21 mouse cellular contexts compared by ENCODE assay signal in genomic region chr7:133725571-133725970, GRCm38 (mm10). TPM values are rescaled to one million over a fixed set of nuclear protein-coding genes. Genes with fewer than 3 reads are reported as not detected.
DNase-seq lines count a peak whose midpoint lies in the region; ATAC-seq and TF ChIP-seq lines count a peak whose summit lies in the region.
"Had no signal": no experiment of that assay in that cellular context is flagged by ENCODE, and none has a peak within 500 bp of the region (broad histone marks: within the 10 kb centered on the region; RNA-seq: fewer than 3 reads in every experiment).

No protein-coding gene starts in this region.

- intact Hi-C loops in gastrocnemius, adult 2 months (cut with DNase I): no loop called here

- H3K4me1 ChIP-seq in liver, postnatal 0 days (ENCODE audit: insufficient read depth): no peaks in the 10 kb centered on the region
- H3K4me1 ChIP-seq in liver, embryonic 12.5 days: peaks cover under 1% of the 10 kb centered on the region; the same call in 1 of the 2 replicates
- H3K4me1 ChIP-seq in lung, embryonic 16.5 days (replicated peaks; ENCODE audit: control insufficient read depth, insufficient read depth, low read length): no peaks in the 10 kb centered on the region
- H3K4me1 ChIP-seq: embryonic facial prominence, embryonic 15.5 days; neural tube, embryonic 13.5 days had no signal

- no peaks in the 10 kb centered on the region for H3K27me3 ChIP-seq in liver, postnatal 0 days (ENCODE audit: insufficient read depth, low read length)
- H3K27me3 ChIP-seq in liver, embryonic 12.5 days (replicated peaks): no peaks in the 10 kb centered on the region
- no peaks in the 10 kb centered on the region for H3K27me3 ChIP-seq in lung, embryonic 16.5 days (ENCODE audit: control insufficient read depth, insufficient read depth, low read depth, low read length)
- H3K27me3 ChIP-seq: embryonic facial prominence, embryonic 15.5 days; limb, embryonic 13.5 days; neural tube, embryonic 13.5 days had no signal

- no peaks in the 10 kb centered on the region for H3K9me3 ChIP-seq in liver, postnatal 0 days (ENCODE audit: low read length)
- H3K9me3 ChIP-seq in liver, embryonic 12.5 days (replicated peaks): no peaks in the 10 kb centered on the region
- no peaks in the 10 kb centered on the region for H3K9me3 ChIP-seq in lung, embryonic 16.5 days (ENCODE audit: control insufficient read depth, low read length)
- H3K9me3 ChIP-seq: embryonic facial prominence, embryonic 15.5 days; limb, embryonic 13.5 days; neural tube, embryonic 13.5 days had no signal

- H3K4me3 ChIP-seq in gastrocnemius, adult 2 months: no peak overlapping the region
- no peak overlapping the region for H3K4me3 ChIP-seq in liver, postnatal 0 days (ENCODE audit: low read depth, low read length)
- H3K4me3 ChIP-seq in liver, embryonic 12.5 days: no peak overlapping the region
- H3K4me3 ChIP-seq in lung, embryonic 16.5 days (ENCODE audit: low read length): no peak overlapping the region
- H3K4me3 ChIP-seq: embryonic facial prominence, embryonic 15.5 days; limb, embryonic 13.5 days; neural tube, embryonic 13.5 days had no signal

- H3K9ac ChIP-seq in liver, postnatal 0 days (replicated peaks): no peak overlapping the region
- no peak overlapping the region for H3K9ac ChIP-seq in liver, embryonic 12.5 days
- no peak overlapping the region for H3K9ac ChIP-seq in lung, embryonic 16.5 days (ENCODE audit: low read length)
- H3K9ac ChIP-seq: embryonic facial prominence, embryonic 15.5 days; limb, embryonic 13.5 days; neural tube, embryonic 13.5 days had no signal

- H3K27ac ChIP-seq in gastrocnemius, adult 2 months: peak overlapping the region; percentile 65
- H3K27ac ChIP-seq in liver, postnatal 0 days (ENCODE audit: low read depth): no peak overlapping the region
- H3K27ac ChIP-seq in liver, embryonic 12.5 days: no peak overlapping the region
- H3K27ac ChIP-seq in lung, embryonic 16.5 days (ENCODE audit: low read length): no peak overlapping the region
- H3K27ac ChIP-seq: embryonic facial prominence, embryonic 15.5 days; limb, embryonic 13.5 days; neural tube, embryonic 13.5 days had no signal

- ATAC-seq in liver, postnatal 0 days: 0 out of 2 replicates have a peak, but pooled peaks have one; percentile 36
- no peak for ATAC-seq in liver, embryonic 12.5 days
- ATAC-seq in lung, embryonic 16.5 days (ENCODE audit: low read depth): peak; percentile 88
- no peak for ATAC-seq in erythroid progenitor cell, adult 5-6 weeks (replicated peaks; ENCODE audit: low FRiP score, poor library complexity, severe bottlenecking)
- ATAC-seq: inflammation-experienced regulatory T-cells, adult 6 months had no signal

- TF ChIP-seq CTCF in gastrocnemius, adult 2 months (IDR thresholded peaks at IDR 0.05): no peak
- TF ChIP-seq CTCF in liver, postnatal 0 days (IDR thresholded peaks at IDR 0.05; ENCODE audit: low read depth): no peak

- H3K36me3 ChIP-seq in liver, postnatal 0 days (replicated peaks; ENCODE audit: insufficient read depth, low read length): peaks cover 25% of the 10 kb centered on the region
- H3K36me3 ChIP-seq in liver, embryonic 12.5 days: peaks cover 47% of the 10 kb centered on the region
- peaks cover 14% of the 10 kb centered on the region for H3K36me3 ChIP-seq in lung, embryonic 16.5 days (ENCODE audit: control insufficient read depth, insufficient read depth, low read length)

- peak; percentile 74 for DNase-seq in gastrocnemius, adult 2 months
- no peak for DNase-seq in gastrocnemius, adult 18-20 months (ENCODE audit: low spot score)
- no peak for DNase-seq in liver, postnatal 0 days
- peak; percentile 44 for DNase-seq in yolk sac, embryonic 10.5 days (ENCODE audit: low spot score)
- no peak for DNase-seq in thymus, postnatal 25 days
- DNase-seq: cerebellum, adult 9-11 months; kidney, adult 9 months; kidney, postnatal 36 days had no signal

- H3K4me2 ChIP-seq in liver, postnatal 0 days (ENCODE audit: low read depth, low read length): no peak overlapping the region
- H3K4me2 ChIP-seq in liver, embryonic 12.5 days: no peak overlapping the region
- no peak overlapping the region for H3K4me2 ChIP-seq in lung, embryonic 16.5 days (ENCODE audit: low read depth, low read length)
- H3K4me2 ChIP-seq: embryonic facial prominence, embryonic 15.5 days; limb, embryonic 13.5 days; neural tube, embryonic 13.5 days had no signal

- WGBS in liver, postnatal 0 days (ENCODE audit: insufficient replicate concordance): 75% methylated on average over 10 of the region's 10 CpGs
- WGBS in liver, embryonic 12.5 days (ENCODE audit: insufficient replicate concordance): 82% methylated on average over 10 of the region's 10 CpGs
- 72% methylated on average over 10 of the region's 10 CpGs for WGBS in lung, embryonic 16.5 days

- no peak for TF ChIP-seq EP300 in liver, postnatal 0 days (IDR thresholded peaks at IDR 0.05; ENCODE audit: low read depth)

RNA-seq across cellular contexts. Expression of gene Uros, which starts 15.7 kb away (rescaled TPM):
- total RNA-seq in gastrocnemius, adult 2 months (2021): 10 to 100 TPM; 14.2 to 17.0 TPM
- total RNA-seq in gastrocnemius, adult 18-20 months (2021): 10 to 100 TPM; 12.4 to 14.4 TPM
- 51.9 and 56.1 TPM in 2 replicates for polyA plus RNA-seq in liver, postnatal 0 days (2015; fragmentation: Nextera tagmentation; extraction: Ambion mirVana)
- 180 and 189 TPM in 2 replicates for polyA plus RNA-seq in liver, embryonic 12.5 days (2016; fragmentation: Nextera tagmentation; extraction: Ambion mirVana)
- polyA plus RNA-seq in lung, embryonic 16.5 days (2015; fragmentation: Nextera tagmentation; extraction: Ambion mirVana): 25.9 and 30.7 TPM in 2 replicates
- 390 and 410 TPM in 2 replicates for total RNA-seq in erythroid progenitor cell, adult 5-6 weeks (2015; ENCODE audit: low replicate concordance)
- total RNA-seq in erythroid progenitor cell, adult 5-6 weeks (2017; ENCODE audit: low replicate concordance): 315 and 333 TPM in 2 replicates

RNA-seq across cellular contexts. Expression of gene Bccip, which starts 16.4 kb away (rescaled TPM):
- 10 to 100 TPM; 80.2 to 81.9 TPM for total RNA-seq in gastrocnemius, adult 2 months (2021)
- 10 to 100 TPM; 81.4 to 84.1 TPM for total RNA-seq in gastrocnemius, adult 18-20 months (2021)
- 68.7 and 70.3 TPM in 2 replicates for polyA plus RNA-seq in liver, postnatal 0 days (2015; fragmentation: Nextera tagmentation; extraction: Ambion mirVana)
- polyA plus RNA-seq in liver, embryonic 12.5 days (2016; fragmentation: Nextera tagmentation; extraction: Ambion mirVana): 132 and 135 TPM in 2 replicates
- 147 and 151 TPM in 2 replicates for polyA plus RNA-seq in lung, embryonic 16.5 days (2015; fragmentation: Nextera tagmentation; extraction: Ambion mirVana)
- 36.0 and 87.6 TPM in 2 replicates for total RNA-seq in erythroid progenitor cell, adult 5-6 weeks (2015; ENCODE audit: low replicate concordance)
- 39.5 and 56.6 TPM in 2 replicates for total RNA-seq in erythroid progenitor cell, adult 5-6 weeks (2017; ENCODE audit: low replicate concordance)

RNA-seq across cellular contexts. Expression of gene Mmp21, which starts 45.7 kb away (rescaled TPM):
- total RNA-seq in gastrocnemius, adult 2 months (2021): not detected
- total RNA-seq in gastrocnemius, adult 18-20 months (2021): not detected
- 0.11 TPM in 1 of 2 replicates, not detected in the other for polyA plus RNA-seq in liver, postnatal 0 days (2015; fragmentation: Nextera tagmentation; extraction: Ambion mirVana)
- polyA plus RNA-seq in liver, embryonic 12.5 days (2016; fragmentation: Nextera tagmentation; extraction: Ambion mirVana): not detected in 2 replicates
- polyA plus RNA-seq in lung, embryonic 16.5 days (2015; fragmentation: Nextera tagmentation; extraction: Ambion mirVana): not detected in 2 replicates
- total RNA-seq in erythroid progenitor cell, adult 5-6 weeks (2015; ENCODE audit: low replicate concordance): not detected in 2 replicates
- total RNA-seq in erythroid progenitor cell, adult 5-6 weeks (2017; ENCODE audit: low replicate concordance): 1.2 TPM in 1 of 2 replicates, not detected in the other
- total RNA-seq: adrenal gland, postnatal 4 days; layer of hippocampus, postnatal 14 days; left cerebral cortex, postnatal 10 days; monocyte, adult 5-6 weeks had no signal
- polyA plus RNA-seq: forebrain, embryonic 11.5 days; hindbrain, embryonic 11.5 days; inflammation-experienced regulatory T-cells, adult 6 months; limb, embryonic 13.5 days; neural tube, embryonic 13.5 days had no signal

RNA-seq across cellular contexts. Expression of gene Fank1, which starts 51.1 kb away (rescaled TPM):
- not detected for total RNA-seq in gastrocnemius, adult 2 months (2021)
- not detected for total RNA-seq in gastrocnemius, adult 18-20 months (2021)
- polyA plus RNA-seq in liver, postnatal 0 days (2015; fragmentation: Nextera tagmentation; extraction: Ambion mirVana): not detected in 2 replicates
- polyA plus RNA-seq in liver, embryonic 12.5 days (2016; fragmentation: Nextera tagmentation; extraction: Ambion mirVana): 0.10 and 0.26 TPM in 2 replicates
- polyA plus RNA-seq in lung, embryonic 16.5 days (2015; fragmentation: Nextera tagmentation; extraction: Ambion mirVana): 2.7 and 3.1 TPM in 2 replicates
- not detected in 2 replicates for total RNA-seq in erythroid progenitor cell, adult 5-6 weeks (2015; ENCODE audit: low replicate concordance)
- total RNA-seq in erythroid progenitor cell, adult 5-6 weeks (2017; ENCODE audit: low replicate concordance): not detected in 2 replicates
- total RNA-seq: monocyte, adult 5-6 weeks had no signal
- polyA plus RNA-seq: inflammation-experienced regulatory T-cells, adult 6 months had no signal

RNA-seq across cellular contexts. Expression of gene Dhx32, which starts 57.0 kb away (rescaled TPM):
- total RNA-seq in gastrocnemius, adult 2 months (2021): 10 to 100 TPM; 33.7 to 50.1 TPM
- total RNA-seq in gastrocnemius, adult 18-20 months (2021): 10 to 100 TPM; 47.0 to 61.8 TPM
- polyA plus RNA-seq in liver, postnatal 0 days (2015; fragmentation: Nextera tagmentation; extraction: Ambion mirVana): 5.2 and 5.5 TPM in 2 replicates
- polyA plus RNA-seq in liver, embryonic 12.5 days (2016; fragmentation: Nextera tagmentation; extraction: Ambion mirVana): 18.0 and 18.4 TPM in 2 replicates
- polyA plus RNA-seq in lung, embryonic 16.5 days (2015; fragmentation: Nextera tagmentation; extraction: Ambion mirVana): 27.7 and 29.2 TPM in 2 replicates
- 3.2 and 3.4 TPM in 2 replicates for total RNA-seq in erythroid progenitor cell, adult 5-6 weeks (2015; ENCODE audit: low replicate concordance)
- 4.8 and 23.4 TPM in 2 replicates for total RNA-seq in erythroid progenitor cell, adult 5-6 weeks (2017; ENCODE audit: low replicate concordance)

Comparison
In these comparisons a context has a peak if more than half of its experiments do, and no peak if none do; other contexts are left out.
1. DNase-seq: peak in gastrocnemius, adult 2 months (single experiment) and yolk sac, embryonic 10.5 days (single experiment); none in gastrocnemius, adult 18-20 months (single experiment), liver, postnatal 0 days (single experiment) and thymus, postnatal 25 days (single experiment).
2. ATAC-seq: peak in liver, postnatal 0 days (single experiment) and lung, embryonic 16.5 days (single experiment); none in liver, embryonic 12.5 days (single experiment) and erythroid progenitor cell, adult 5-6 weeks (single experiment).
3. RNA of gene Uros, which starts 15.7 kb away (total RNA-seq): 315 to 410 TPM in erythroid progenitor cell, adult 5-6 weeks; 14.2 to 17.0 TPM in gastrocnemius, adult 2 months and 12.4 to 14.4 TPM in gastrocnemius, adult 18-20 months; every median in the first group is over 10 times any median in the second.